Mouse (Mus musculus): ENCODE data around the gene Zfp317. TPM values are rescaled to one million over a fixed set of nuclear protein-coding genes. Genes with fewer than 3 reads are reported as not detected.

Zfp317 gene
- polyA plus RNA-seq, 1 experiment from 2014 or later = 47.1 TPM

Other genes starting within 250 kb of the Zfp317 start
- gene Olfr847, start 243.4 kb upstream of the Zfp317 start, polyA plus RNA-seq (2016; fragmentation: Nextera tagmentation; extraction: Ambion mirVana) = not detected in 2 replicates
- not detected in 2 replicates for gene Olfr849, start 181.8 kb upstream of the Zfp317 start, polyA plus RNA-seq (2016; fragmentation: Nextera tagmentation; extraction: Ambion mirVana)
- gene Olfr850, start 143.9 kb upstream of the Zfp317 start, polyA plus RNA-seq (2016; fragmentation: Nextera tagmentation; extraction: Ambion mirVana) = not detected in 2 replicates
- gene Olfr851, start 128.8 kb upstream of the Zfp317 start, polyA plus RNA-seq (2016; fragmentation: Nextera tagmentation; extraction: Ambion mirVana) = not detected in 2 replicates
- gene Olfr853, start 81.0 kb upstream of the Zfp317 start, polyA plus RNA-seq (2016; fragmentation: Nextera tagmentation; extraction: Ambion mirVana) = not detected in 2 replicates
- gene Olfr854, start 54.7 kb upstream of the Zfp317 start, polyA plus RNA-seq (2016; fragmentation: Nextera tagmentation; extraction: Ambion mirVana) = not detected in 2 replicates
- not detected in 2 replicates for gene Olfr855, start 39.5 kb upstream of the Zfp317 start, polyA plus RNA-seq (2016; fragmentation: Nextera tagmentation; extraction: Ambion mirVana)
- gene Olfr857, start 87.3 kb downstream of the Zfp317 start, polyA plus RNA-seq (2016; fragmentation: Nextera tagmentation; extraction: Ambion mirVana) = not detected in 2 replicates
- not detected in 2 replicates for gene Olfr58, start 158.2 kb downstream of the Zfp317 start, polyA plus RNA-seq (2016; fragmentation: Nextera tagmentation; extraction: Ambion mirVana)
- gene Olfr859, start 182.8 kb downstream of the Zfp317 start, polyA plus RNA-seq (2016; fragmentation: Nextera tagmentation; extraction: Ambion mirVana) = not detected in 2 replicates
- not detected in 2 replicates for gene Olfr860, start 227.6 kb downstream of the Zfp317 start, polyA plus RNA-seq (2016; fragmentation: Nextera tagmentation; extraction: Ambion mirVana)

All from forebrain, embryonic 12.5 days (tissue).